Mouse (Mus musculus) neural tube, embryonic 11.5 days (tissue): Measurements from ENCODE around the gene Fxyd4. TPM values are rescaled to one million over a fixed set of nuclear protein-coding genes. Genes with fewer than 3 reads are reported as not detected.

Source experiments
- ATAC-seq: fragments of 200-750 bp; cut with Nextera tagmentation; 2 replicates; pipeline ENCODE4 v1.8.0; 2017; ENCODE audit warnings: moderate number of reproducible peaks, mild to moderate bottlenecking, moderate TSS enrichment, moderate library complexity; ENCODE audit not compliant: insufficient read depth, low FRiP score, low TSS enrichment
- DNase-seq: peaks from one replicate; pipeline ENCODE4 v3.0.0-alpha.2; 2015; ENCODE audit warnings: low spot score
- H3K27ac ChIP-seq: fragments of 300-500 bp; sonication (generic); 2 replicates; pipeline ENCODE4 v1.5.1; 2014; ENCODE audit warnings: low read depth, mild to moderate bottlenecking, low read length
- H3K27me3 ChIP-seq: fragments of 300-500 bp; sonication (generic); 2 replicates; pipeline ENCODE4 v1.6.1; 2014; ENCODE audit warnings: mild to moderate bottlenecking, low read length, mixed read lengths; ENCODE audit not compliant: control insufficient read depth, insufficient read depth
- H3K36me3 ChIP-seq: fragments of 300-500 bp; sonication (generic); 2 replicates; pipeline ENCODE4 v1.6.1; 2014; ENCODE audit warnings: mild to moderate bottlenecking, low read length, moderate library complexity, mixed read lengths; ENCODE audit not compliant: control insufficient read depth, insufficient read depth
- H3K4me1 ChIP-seq: fragments of 300-500 bp; sonication (generic); 2 replicates; pipeline ENCODE4 v1.6.1; 2014; ENCODE audit warnings: low read length, mixed read lengths; ENCODE audit not compliant: control insufficient read depth, insufficient read depth
- H3K4me2 ChIP-seq: fragments of 300-500 bp; sonication (generic); 2 replicates; pipeline ENCODE4 v1.6.1; 2014; ENCODE audit warnings: low read depth, mild to moderate bottlenecking, moderate library complexity
- H3K4me3 ChIP-seq: fragments of 300-500 bp; sonication (generic); 2 replicates; pipeline ENCODE4 v1.5.1; 2014; ENCODE audit warnings: low read depth, low read length
- H3K9ac ChIP-seq: fragments of 300-500 bp; sonication (generic); 2 replicates; pipeline ENCODE4 v1.6.1; 2014; ENCODE audit warnings: mild to moderate bottlenecking, low read length
- H3K9me3 ChIP-seq: fragments of 300-500 bp; sonication (generic); 2 replicates; pipeline ENCODE4 v1.6.1; 2016; ENCODE audit warnings: low read length; ENCODE audit not compliant: control insufficient read depth
- WGBS: fragments of 180-500 bp; shearing (Covaris S2); extraction: QIAGEN DNeasy Blood & Tissue Kit; methylation state at CpG from one replicate; pipeline ENCODE4 v1.1.7; 2014; 5-methylcytosine and 5-hydroxymethylcytosine counted together
- polyA plus RNA-seq: library from polyadenylated mRNA; unstranded; fragments of >200 nt; fragmentation: Nextera tagmentation; extraction: Ambion mirVana; gene quantifications from 2 replicates; pipeline ENCODE4 v1.2.1, GENCODE M21; 2014

The Fxyd4 gene
- 1.3 and 1.9 TPM in 2 replicates for polyA plus RNA-seq

GRCm38 (mm10) chr6:117937222-117937932, at the start of gene Fxyd4:
Fxyd4 (minus strand) TSS chr6:117937692.
- no peaks in the 10 kb centered on the region for H3K4me1 ChIP-seq
- H3K4me2 ChIP-seq = no peak within 1 kb of the TSS
- no peak for ATAC-seq
- DNase-seq = no peak
- H3K36me3 ChIP-seq = no peaks in the 10 kb centered on the region
- no peak within 1 kb of the TSS for H3K27ac ChIP-seq
- no peaks in the 10 kb centered on the region for H3K9me3 ChIP-seq
- no peak within 1 kb of the TSS for H3K9ac ChIP-seq
- H3K27me3 ChIP-seq = no peaks in the 10 kb centered on the region
- 75% methylated on average over 10 of the region's 10 CpGs for WGBS
- H3K4me3 ChIP-seq = no peak within 1 kb of the TSS

GRCm38 (mm10) chr6:117987173-117987572, 49.7 kb upstream of the Fxyd4 start:
- H3K4me3 ChIP-seq = no peak overlapping the region
- no peaks in the 10 kb centered on the region for H3K36me3 ChIP-seq
- H3K4me2 ChIP-seq = no peak overlapping the region
- DNase-seq (no peak), ATAC-seq (no peak)
- WGBS = 63% methylated on average over 5 of the region's 5 CpGs
- no peak overlapping the region for H3K9ac ChIP-seq
- no peaks in the 10 kb centered on the region for H3K9me3 ChIP-seq
- H3K4me1 ChIP-seq = no peaks in the 10 kb centered on the region
- no peaks in the 10 kb centered on the region for H3K27me3 ChIP-seq
- H3K27ac ChIP-seq = no peak overlapping the region

GRCm38 (mm10) chr6:117966729-117967128, 29.2 kb upstream of the Fxyd4 start:
- H3K27me3 ChIP-seq = no peaks in the 10 kb centered on the region
- H3K4me1 ChIP-seq = no peaks in the 10 kb centered on the region
- H3K9me3 ChIP-seq = no peaks in the 10 kb centered on the region
- no peak overlapping the region for H3K27ac ChIP-seq
- no peaks in the 10 kb centered on the region for H3K36me3 ChIP-seq
- DNase-seq (no peak), ATAC-seq (no peak)
- H3K9ac ChIP-seq = no peak overlapping the region
- no peak overlapping the region for H3K4me2 ChIP-seq
- WGBS = 46% methylated on average over 9 of the region's 9 CpGs
- no peak overlapping the region for H3K4me3 ChIP-seq

GRCm38 (mm10) chr6:117963201-117963600, 25.7 kb upstream of the Fxyd4 start:
- no peak overlapping the region for H3K9ac ChIP-seq
- no peaks in the 10 kb centered on the region for H3K4me1 ChIP-seq
- no peak overlapping the region for H3K4me2 ChIP-seq
- no peak overlapping the region for H3K4me3 ChIP-seq
- H3K27ac ChIP-seq = no peak overlapping the region
- WGBS = 83% methylated on average over 3 of the region's 3 CpGs
- ATAC-seq = no peak
- no peaks in the 10 kb centered on the region for H3K9me3 ChIP-seq
- no peak for DNase-seq
- H3K36me3 ChIP-seq = no peaks in the 10 kb centered on the region
- no peaks in the 10 kb centered on the region for H3K27me3 ChIP-seq

- no peak for ATAC-seq
- H3K4me1 ChIP-seq = no peaks in the 10 kb centered on the region
- H3K9me3 ChIP-seq = no peaks in the 10 kb centered on the region
- no peak for DNase-seq
- H3K9ac ChIP-seq = no peak overlapping the region
- H3K4me3 ChIP-seq = no peak overlapping the region
- WGBS = 25% methylated on average over 14 of the region's 14 CpGs
- H3K27ac ChIP-seq = no peak overlapping the region
- no peaks in the 10 kb centered on the region for H3K36me3 ChIP-seq
- no peaks in the 10 kb centered on the region for H3K27me3 ChIP-seq
- H3K4me2 ChIP-seq = no peak overlapping the region
Measured at GRCm38 (mm10) chr6:117956851-117957501, 19.5 kb upstream of the Fxyd4 start.

- Histone ChIP-seq H3K4me3 (no peak overlapping the region), H3K4me1 (no peaks in the 10 kb centered on the region), H3K27ac (no peak overlapping the region), H3K4me2 (no peak overlapping the region), H3K9ac (no peak overlapping the region), H3K27me3 (no peaks in the 10 kb centered on the region), H3K36me3 (no peaks in the 10 kb centered on the region), H3K9me3 (no peaks in the 10 kb centered on the region)
- no peak for ATAC-seq
- DNase-seq = no peak
- 75% methylated on average over 6 of the region's 6 CpGs for WGBS
Measured at GRCm38 (mm10) chr6:117956161-117956560, 18.7 kb upstream of the Fxyd4 start.

GRCm38 (mm10) chr6:117952330-117952729, 14.8 kb upstream of the Fxyd4 start:
- H3K9ac ChIP-seq = no peak overlapping the region
- no peak overlapping the region for H3K4me2 ChIP-seq
- H3K36me3 ChIP-seq = no peaks in the 10 kb centered on the region
- 88% methylated on average over 4 of the region's 4 CpGs for WGBS
- no peak overlapping the region for H3K27ac ChIP-seq
- ATAC-seq (no peak), DNase-seq (no peak)
- H3K4me1 ChIP-seq = no peaks in the 10 kb centered on the region
- H3K27me3 ChIP-seq = no peaks in the 10 kb centered on the region
- H3K4me3 ChIP-seq = no peak overlapping the region
- H3K9me3 ChIP-seq = no peaks in the 10 kb centered on the region

- Histone ChIP-seq H3K4me3 (no peak overlapping the region), H3K9ac (no peak overlapping the region), H3K9me3 (no peaks in the 10 kb centered on the region), H3K27ac (no peak overlapping the region), H3K36me3 (no peaks in the 10 kb centered on the region), H3K27me3 (no peaks in the 10 kb centered on the region), H3K4me2 (no peak overlapping the region), H3K4me1 (no peaks in the 10 kb centered on the region)
- ATAC-seq (no peak), DNase-seq (no peak)
- WGBS = 88% methylated on average over 2 of the region's 2 CpGs
Measured at GRCm38 (mm10) chr6:117943899-117944298, 6.4 kb upstream of the Fxyd4 start.

- H3K9ac ChIP-seq = no peak overlapping the region
- WGBS = 85% methylated on average over 10 of the region's 10 CpGs
- DNase-seq = no peak
Measured at GRCm38 (mm10) chr6:117942769-117943168, 5.3 kb upstream of the Fxyd4 start.

More at GRCm38 (mm10) chr6:117942769-117943168, 5.3 kb upstream of the Fxyd4 start:
- Histone ChIP-seq H3K9me3 (no peaks in the 10 kb centered on the region), H3K4me1 (no peaks in the 10 kb centered on the region), H3K27me3 (no peaks in the 10 kb centered on the region), H3K27ac (no peak overlapping the region), H3K4me2 (no peak overlapping the region), H3K4me3 (no peak overlapping the region), H3K36me3 (no peaks in the 10 kb centered on the region)
- ATAC-seq = no peak
